Mouse (Mus musculus) heart, embryonic 14.5 days (tissue): Measurements from ENCODE around the gene Mobp. TPM values are rescaled to one million over a fixed set of nuclear protein-coding genes. Genes with fewer than 3 reads are reported as not detected.
A peak's percentile ranks its signal among the peaks of the same experiment; 100 is the strongest.

ENCODE experiments used
- ATAC-seq: fragments of 200-750 bp; cut with Nextera tagmentation; 2 replicates; pipeline ENCODE4 v1.8.0; 2017; ENCODE audit warnings: low read depth, moderate TSS enrichment; ENCODE audit not compliant: insufficient number of reproducible peaks, insufficient read depth, low FRiP score
- H3K27ac ChIP-seq, 2 experiments: fragments of 200-500 bp in 1 of 2; fragments of 300-500 bp in 1 of 2; sonication (generic) in 1 of 2; replicated peaks in 1 of 2; 2 replicates each; pipeline ENCODE4 v1.5.1; 2012 to 2014; ENCODE audit warnings: low read depth in 2 of 2, low read length in 2 of 2, control low read depth in 1 of 2, mild to moderate bottlenecking in 1 of 2, mixed read lengths in 1 of 2; ENCODE audit not compliant: control insufficient read depth in 1 of 2, insufficient read depth in 1 of 2
- H3K27me3 ChIP-seq: fragments of 300-500 bp; sonication (generic); 2 replicates; pipeline ENCODE4 v1.6.1; 2014; ENCODE audit warnings: mild to moderate bottlenecking, low read length, control low read depth; ENCODE audit not compliant: control insufficient read depth, insufficient read depth
- H3K36me3 ChIP-seq: fragments of 300-500 bp; sonication (generic); 2 replicates; pipeline ENCODE4 v1.6.1; 2014; ENCODE audit warnings: mild to moderate bottlenecking, control low read depth, low read length, mixed read lengths; ENCODE audit not compliant: control insufficient read depth, insufficient read depth
- H3K4me1 ChIP-seq, 2 experiments: fragments of 200-500 bp in 1 of 2; fragments of 300-500 bp in 1 of 2; sonication (generic) in 1 of 2; 2 replicates each; pipeline ENCODE4 v1.6.1; 2012 to 2014; ENCODE audit warnings: low read length in 2 of 2, control low read depth in 1 of 2, mixed read lengths in 1 of 2; ENCODE audit not compliant: control insufficient read depth in 2 of 2, insufficient read depth in 2 of 2
- H3K4me2 ChIP-seq: fragments of 300-500 bp; sonication (generic); 2 replicates; pipeline ENCODE4 v1.6.1; 2014; ENCODE audit warnings: mild to moderate bottlenecking, low read length
- H3K4me3 ChIP-seq, 2 experiments: fragments of 200-500 bp in 1 of 2; fragments of 300-500 bp in 1 of 2; sonication (generic) in 1 of 2; 2 replicates each; pipeline ENCODE4 v1.5.1; 2012 to 2014; ENCODE audit warnings: low read length in 2 of 2, mild to moderate bottlenecking in 2 of 2, control low read depth in 1 of 2, low read depth in 1 of 2, moderate library complexity in 1 of 2; ENCODE audit not compliant: control insufficient read depth in 1 of 2, insufficient read depth in 1 of 2
- H3K9ac ChIP-seq: fragments of 300-500 bp; sonication (generic); 2 replicates; pipeline ENCODE4 v1.6.1; 2014; ENCODE audit warnings: mild to moderate bottlenecking, low read length
- H3K9me3 ChIP-seq: fragments of 300-500 bp; sonication (generic); 2 replicates; pipeline ENCODE4 v1.6.1; 2016; ENCODE audit warnings: low read length, control low read depth; ENCODE audit not compliant: control insufficient read depth
- WGBS: fragments of 180-500 bp; shearing (Covaris S2); extraction: QIAGEN DNeasy Blood & Tissue Kit; methylation state at CpG from one replicate; pipeline ENCODE4 v1.1.7; 2014; 5-methylcytosine and 5-hydroxymethylcytosine counted together
- polyA plus RNA-seq: library from polyadenylated mRNA; unstranded; fragments of >200 nt; fragmentation: Nextera tagmentation; extraction: Ambion mirVana; gene quantifications from 2 replicates; pipeline ENCODE4 v1.2.1, GENCODE M21; 2014

Gene Mobp
- polyA plus RNA-seq, 1 experiment from 2014 or later: not detected

DNA sequence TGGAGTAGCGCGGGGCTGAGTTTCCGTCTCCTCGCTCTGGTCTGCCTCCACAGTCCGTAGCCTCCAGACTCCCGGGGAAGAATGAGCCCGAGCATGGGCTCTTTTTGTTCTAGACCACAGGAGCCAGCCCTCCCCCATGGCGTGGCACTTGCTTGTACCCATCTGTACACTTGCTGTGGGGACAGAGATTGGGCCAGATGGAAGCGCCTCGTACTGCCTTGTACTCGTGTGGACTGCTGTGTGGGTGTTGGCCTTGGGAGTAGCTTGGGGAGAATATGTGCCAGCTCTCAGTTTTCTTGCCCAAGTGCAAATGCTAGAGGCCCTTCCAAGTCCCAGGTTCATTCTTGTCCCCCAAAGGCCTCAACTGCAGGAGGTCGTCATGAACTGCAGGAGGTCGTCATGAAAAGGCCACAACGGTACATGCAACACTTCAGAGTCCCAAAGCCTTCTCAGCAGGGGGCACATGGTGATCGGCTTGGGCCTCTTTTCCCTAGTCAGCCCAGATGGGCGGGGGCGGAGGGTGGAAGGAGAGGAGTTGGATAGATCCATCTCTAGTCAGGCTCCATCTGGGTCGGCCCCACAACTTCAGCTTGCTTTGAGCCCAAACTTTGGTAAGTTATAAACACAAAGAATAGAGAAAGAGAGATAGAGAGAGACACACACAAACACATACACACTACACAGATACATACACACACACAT, 25.1 kb downstream of the Mobp start:
- ATAC-seq: no peak

DNA sequence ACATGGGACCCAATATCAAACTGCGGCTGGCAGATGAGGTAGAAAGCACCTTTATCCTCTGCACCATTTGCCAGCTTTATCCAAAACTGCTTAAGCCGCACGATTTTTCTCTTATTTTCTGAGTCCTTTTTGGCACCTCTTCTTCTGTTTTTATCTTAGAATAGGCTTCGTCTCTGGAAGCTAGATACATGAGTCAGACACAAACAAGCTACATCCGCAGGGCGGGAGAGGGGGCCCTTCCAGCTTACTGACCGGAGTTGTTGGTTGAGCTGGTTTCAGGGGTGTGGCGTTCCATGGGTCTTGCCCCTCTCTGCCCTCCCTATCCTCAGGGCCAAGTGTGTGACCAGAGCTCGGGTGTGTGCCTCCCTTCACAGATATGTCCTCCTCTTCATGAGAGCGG, 29.3 kb downstream of the Mobp start:
- no peaks in the 10 kb centered on the region for H3K4me1 ChIP-seq
- no peak overlapping the region for H3K4me2 ChIP-seq
- no peak overlapping the region for H3K4me3 ChIP-seq
- H3K9ac ChIP-seq: no peak overlapping the region
- no peaks in the 10 kb centered on the region for H3K9me3 ChIP-seq
- H3K27me3 ChIP-seq: no peaks in the 10 kb centered on the region
- ATAC-seq: no peak
- H3K36me3 ChIP-seq: no peaks in the 10 kb centered on the region
- WGBS: 72% methylated on average over 10 of the region's 10 CpGs
- H3K27ac ChIP-seq: no peak overlapping the region

More for the DNA sequence above, 25.1 kb downstream of the Mobp start:
- Histone ChIP-seq H3K27ac (no peak overlapping the region), H3K27me3 (no peaks in the 10 kb centered on the region), H3K9ac (no peak overlapping the region), H3K36me3 (no peaks in the 10 kb centered on the region), H3K4me3 (no peak overlapping the region), H3K4me1 (no peaks in the 10 kb centered on the region), H3K4me2 (no peak overlapping the region), H3K9me3 (no peaks in the 10 kb centered on the region)
- WGBS: 82% methylated on average over 18 of the region's 18 CpGs

DNA sequence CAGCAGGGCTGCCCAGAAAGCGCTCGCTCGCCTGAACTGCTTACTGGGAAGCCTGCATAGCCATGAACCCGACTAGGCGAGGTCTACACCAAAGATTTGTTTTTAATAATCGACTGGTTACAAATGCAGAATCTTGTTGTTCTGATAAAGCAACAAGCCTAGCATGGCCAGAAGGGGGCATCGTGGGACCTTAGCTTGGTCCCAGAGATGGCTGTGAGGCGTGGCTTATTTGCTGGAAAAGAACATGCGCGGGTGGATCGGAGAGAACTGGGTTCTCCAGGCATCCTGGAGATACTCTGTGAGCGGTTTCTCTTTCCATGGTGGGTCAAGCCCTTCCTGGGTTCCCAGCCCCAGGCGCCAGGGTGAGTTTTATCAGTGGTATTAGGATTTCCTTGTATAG, 35.0 kb downstream of the Mobp start:
- Histone ChIP-seq H3K4me1 (no peaks in the 10 kb centered on the region), H3K4me2 (no peak overlapping the region), H3K4me3 (no peak overlapping the region), H3K9me3 (no peaks in the 10 kb centered on the region), H3K36me3 (no peaks in the 10 kb centered on the region), H3K9ac (no peak overlapping the region), H3K27ac (no peak overlapping the region), H3K27me3 (no peaks in the 10 kb centered on the region)
- ATAC-seq: no peak
- 38% methylated on average over 13 of the region's 13 CpGs for WGBS

DNA sequence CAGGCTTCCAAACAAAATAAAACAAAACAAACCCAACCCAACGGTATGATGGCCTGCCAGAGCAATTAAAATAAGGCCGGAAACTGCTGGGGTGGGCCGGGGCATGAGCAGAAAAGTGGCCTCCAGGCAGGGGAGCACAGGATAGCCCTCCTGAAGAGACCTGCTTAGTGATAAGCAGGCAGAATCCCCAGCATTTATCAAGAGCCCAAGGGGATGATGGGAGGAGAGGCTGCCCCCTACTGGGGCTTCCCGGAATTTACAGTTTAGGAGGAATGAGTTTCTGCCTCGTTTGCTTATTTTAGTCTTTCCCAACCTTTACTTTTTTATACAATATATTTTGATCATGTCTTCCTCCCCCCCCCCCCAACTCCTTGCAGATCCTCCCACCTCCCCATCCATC, 37.3 kb downstream of the Mobp start:
- WGBS: 76% methylated on average over 5 of the region's 5 CpGs
- Histone ChIP-seq H3K9ac (no peak overlapping the region), H3K36me3 (no peaks in the 10 kb centered on the region), H3K4me1 (0 out of 4 replicates have a peak, but pooled peaks cover 0 to 3% of the 10 kb centered on the region in 2 experiments), H3K27me3 (no peaks in the 10 kb centered on the region), H3K9me3 (no peaks in the 10 kb centered on the region), H3K4me3 (no peak overlapping the region), H3K27ac (no peak overlapping the region), H3K4me2 (no peak overlapping the region)
- no peak for ATAC-seq

DNA sequence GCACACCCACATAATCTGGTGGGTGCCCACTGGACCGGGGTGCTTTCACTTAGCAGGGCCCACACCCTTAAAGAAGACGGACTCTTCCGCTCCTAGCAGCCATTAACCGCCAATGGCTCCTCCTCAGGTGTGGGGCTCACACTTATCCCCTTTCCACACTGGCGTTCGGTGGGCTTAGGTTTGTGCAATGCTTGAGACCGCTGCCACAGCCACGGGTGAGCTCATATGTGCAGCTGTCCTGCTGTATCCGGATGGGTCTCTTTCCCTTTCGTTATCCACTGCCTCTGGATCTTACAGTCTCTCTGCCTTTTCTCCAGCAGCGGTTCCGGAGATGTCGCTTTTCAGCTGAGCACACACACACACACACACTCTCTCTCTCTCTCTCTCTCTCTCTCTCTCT, 41.4 kb downstream of the Mobp start:
- WGBS: 43% methylated on average over 13 of the region's 13 CpGs
- Histone ChIP-seq H3K4me3 (peak overlapping the region; percentile 35 to 44), H3K4me2 (peak overlapping the region; percentile 63), H3K27me3 (no peaks in the 10 kb centered on the region), H3K4me1 (0 out of 4 replicates have a peak, but pooled peaks cover 0 to 3% of the 10 kb centered on the region in 2 experiments), H3K36me3 (no peaks in the 10 kb centered on the region), H3K9me3 (no peaks in the 10 kb centered on the region), H3K9ac (peak overlapping the region; percentile 58; the same call in 1 of the 2 replicates), H3K27ac (no peak overlapping the region)
- no peak for ATAC-seq

DNA sequence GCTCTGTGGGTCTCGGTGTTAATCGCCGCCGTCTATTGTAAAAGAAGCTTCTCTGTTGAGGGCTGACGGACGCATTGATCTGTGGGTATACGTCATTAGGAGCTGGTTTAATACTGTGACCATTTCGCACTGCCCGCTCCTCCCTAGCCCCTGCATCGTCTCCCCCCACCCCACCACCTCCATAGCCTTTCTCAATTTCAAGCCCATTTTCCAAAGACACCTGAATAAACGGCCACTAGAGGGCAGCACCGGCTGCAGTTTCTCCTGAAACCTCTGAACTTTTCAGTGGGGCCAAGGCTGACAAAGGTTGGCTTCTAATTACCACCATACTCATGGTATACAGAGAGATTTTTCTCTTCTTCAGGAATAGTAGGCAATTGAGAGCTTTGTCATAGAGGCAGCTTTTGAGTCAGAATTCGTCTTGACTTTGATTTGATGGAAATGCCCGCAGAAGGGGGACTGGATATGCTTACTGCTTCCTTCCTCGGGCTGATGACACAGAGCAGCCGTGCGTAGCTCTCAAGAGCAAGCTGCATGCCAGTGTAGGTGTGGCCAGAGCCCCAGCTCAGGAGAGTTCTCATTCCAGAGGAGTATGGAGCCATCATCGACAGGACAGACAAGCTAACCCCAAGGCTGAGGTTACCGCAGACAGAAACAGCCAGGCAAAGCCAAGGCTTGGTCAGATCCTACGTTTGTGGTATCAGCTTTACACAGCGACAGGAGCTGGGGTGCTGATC, 42.0 kb downstream of the Mobp start:
- H3K9ac ChIP-seq: peak overlapping the region; percentile 58
- H3K36me3 ChIP-seq: no peaks in the 10 kb centered on the region
- no peak for ATAC-seq
- H3K9me3 ChIP-seq: no peaks in the 10 kb centered on the region
- no peaks in the 10 kb centered on the region for H3K27me3 ChIP-seq
- peak overlapping the region; percentile 35 to 44 for H3K4me3 ChIP-seq
- H3K4me1 ChIP-seq: 0 out of 4 replicates have a peak, but pooled peaks cover 0 to 3% of the 10 kb centered on the region in 2 experiments
- 23% methylated on average over 21 of the region's 21 CpGs for WGBS
- no peak overlapping the region for H3K27ac ChIP-seq
- peak overlapping the region; percentile 63 for H3K4me2 ChIP-seq

DNA sequence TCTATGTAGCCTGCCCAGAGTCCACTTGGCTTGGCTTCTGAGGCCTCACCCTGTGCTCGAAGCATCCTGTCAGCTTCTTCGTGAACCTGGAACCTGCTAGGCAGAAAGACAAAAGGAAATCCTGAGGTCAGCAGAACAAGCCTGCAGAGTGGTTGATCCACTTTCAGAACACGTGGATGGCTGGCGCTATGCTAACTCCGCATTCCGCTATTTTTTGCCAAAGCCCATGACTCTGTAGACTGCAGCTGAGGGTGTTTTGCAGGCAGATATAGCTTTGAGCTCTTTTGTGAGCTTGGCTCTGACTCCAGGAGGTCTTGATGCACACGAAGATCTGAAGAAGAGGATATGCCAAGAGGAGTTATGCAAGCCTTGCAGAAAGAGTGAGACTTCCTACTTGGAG, 43.2 kb downstream of the Mobp start:
- ATAC-seq: no peak
- Histone ChIP-seq H3K9me3 (no peaks in the 10 kb centered on the region), H3K4me1 (0 out of 4 replicates have a peak, but pooled peaks cover 0 to 3% of the 10 kb centered on the region in 2 experiments), H3K36me3 (no peaks in the 10 kb centered on the region), H3K4me2 (no peak overlapping the region), H3K4me3 (no peak overlapping the region), H3K27ac (no peak overlapping the region), H3K27me3 (no peaks in the 10 kb centered on the region), H3K9ac (no peak overlapping the region)
- 76% methylated on average over 7 of the region's 7 CpGs for WGBS
